Mouse (Mus musculus) ES-CJ7 (cell line): ENCODE measurements around the gene Alg9.

ENCODE experiments used
- DNase-seq: peaks from one replicate; pipeline ENCODE4 v3.0.0; 2011; ENCODE audit warnings: low read depth, low spot score

The Alg9 gene

DNA sequence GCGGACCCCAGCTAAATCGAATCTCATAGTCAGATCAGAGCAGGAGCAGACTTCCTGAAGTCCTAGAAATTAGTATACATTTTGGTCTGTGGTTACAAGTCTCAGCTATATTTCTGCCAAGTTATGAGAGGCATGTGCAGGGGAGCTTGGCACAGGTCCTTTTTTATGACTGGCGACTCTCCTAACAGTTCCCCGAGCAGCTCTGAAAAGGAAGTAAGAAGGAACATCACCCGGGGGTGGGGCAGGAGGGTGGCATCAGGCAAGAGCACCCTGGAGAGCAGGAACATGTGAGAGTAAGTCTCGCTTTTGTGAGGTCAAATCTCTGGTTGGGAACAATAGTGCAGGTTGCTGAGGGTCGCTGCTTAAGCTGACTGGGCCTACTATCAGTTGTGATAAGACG, 75.9 kb downstream of the Alg9 start:
- no peak for DNase-seq

DNA sequence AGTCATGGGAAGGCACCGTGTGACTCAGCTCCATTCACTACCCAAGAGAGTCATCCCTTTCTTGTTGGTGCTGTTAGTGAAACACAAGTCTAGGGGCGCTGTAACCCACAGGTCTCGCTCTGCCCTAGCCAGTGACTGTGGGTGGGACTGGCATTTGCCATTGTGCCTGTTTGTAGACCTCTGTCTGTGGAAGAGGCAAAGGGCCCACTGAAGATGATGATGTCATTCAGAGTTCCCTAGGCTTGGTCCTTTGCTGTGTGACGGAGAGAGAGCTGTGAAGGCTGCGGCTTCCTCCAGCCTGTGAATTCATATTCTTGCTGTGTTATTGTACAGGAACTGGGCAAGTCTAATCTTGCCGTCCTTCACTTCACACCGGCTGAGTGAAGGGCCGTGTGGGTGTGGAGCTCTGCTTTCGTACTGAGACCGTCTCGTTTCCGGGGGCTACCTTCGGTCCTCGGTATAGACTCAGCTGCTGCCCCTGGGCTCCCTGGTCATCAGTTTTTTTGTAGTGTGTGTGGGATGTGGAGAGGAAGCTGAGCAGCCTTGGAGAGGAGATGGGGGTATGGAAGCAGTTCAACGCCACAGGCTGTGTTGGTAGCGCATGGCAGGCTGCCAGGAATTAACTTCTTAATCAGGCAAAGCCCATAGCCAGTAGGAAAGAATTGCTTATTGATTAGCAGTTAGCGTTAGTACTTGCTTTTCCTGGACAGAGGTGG, 78.0 kb downstream of the Alg9 start:
- DNase-seq, result peak; percentile 19

DNA sequence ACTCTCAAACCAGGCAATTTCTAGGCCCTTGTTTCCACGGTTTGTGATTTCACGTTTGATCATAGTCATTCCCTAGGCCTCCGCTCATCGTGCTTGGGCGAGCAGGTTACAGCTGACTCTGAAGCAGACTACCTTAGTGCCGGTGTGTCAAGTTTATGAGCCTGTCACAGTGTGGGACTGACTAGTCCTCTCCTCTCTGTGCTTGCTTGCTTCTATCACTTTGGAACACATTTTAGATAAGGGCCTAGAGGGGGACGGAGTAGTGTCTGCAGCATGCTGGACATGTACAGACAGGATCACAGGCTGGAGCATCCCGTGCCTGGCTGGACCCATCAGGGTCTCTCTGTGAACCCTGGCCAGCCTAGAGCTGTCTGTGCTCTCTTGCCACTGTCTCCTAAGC, 79.6 kb downstream of the Alg9 start:
- no peak for DNase-seq

DNA sequence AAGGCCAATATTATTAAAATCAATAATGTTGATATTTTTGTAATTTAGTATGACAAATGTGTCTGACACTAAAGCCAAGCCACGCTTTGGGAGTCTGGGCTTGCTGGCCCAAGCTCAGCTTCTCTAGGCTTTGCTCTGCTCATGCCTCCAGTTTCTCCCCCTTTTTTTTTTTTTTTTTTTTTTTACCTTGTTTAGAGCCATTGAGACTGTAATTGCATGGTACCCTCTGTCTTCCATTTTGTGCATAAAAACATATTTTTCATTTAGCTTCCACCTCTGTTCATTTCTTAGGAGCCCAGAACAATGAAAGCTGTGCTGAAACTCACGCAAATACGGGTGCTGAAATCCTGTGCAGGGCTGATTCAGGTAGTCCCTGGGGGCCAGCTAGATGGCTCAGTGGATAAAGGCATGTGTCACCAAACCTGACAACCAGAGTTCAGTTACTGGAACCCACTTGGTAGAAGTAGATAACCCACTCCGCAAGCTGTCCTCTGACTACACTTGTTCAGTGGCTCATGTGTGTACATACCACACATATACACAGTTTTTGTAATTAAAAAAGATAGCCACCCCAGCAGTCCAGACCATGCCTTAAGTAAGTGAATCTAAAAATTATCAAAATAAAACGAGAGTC, 80.4 kb downstream of the Alg9 start:
- DNase-seq, result no peak

DNA sequence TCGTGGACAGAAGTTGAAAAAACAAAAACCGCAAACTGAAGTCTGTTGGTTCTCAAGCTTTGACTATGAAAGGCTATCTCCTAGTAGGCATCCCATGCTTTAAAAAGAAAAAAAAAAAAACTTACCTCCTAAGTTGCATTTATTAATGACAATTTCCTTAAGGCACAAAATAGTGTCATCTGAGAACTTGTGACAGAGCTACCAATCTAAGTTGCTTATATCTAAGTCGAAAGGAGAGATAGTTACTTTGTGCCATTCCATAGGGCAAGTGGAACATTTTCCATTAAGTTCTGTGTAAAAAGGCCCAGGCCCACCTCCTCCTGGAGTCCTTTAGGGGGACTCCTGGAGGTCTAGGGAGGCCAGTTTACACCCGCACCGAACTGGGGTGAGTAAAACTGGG, 81.0 kb downstream of the Alg9 start:
- DNase-seq, result no peak

DNA sequence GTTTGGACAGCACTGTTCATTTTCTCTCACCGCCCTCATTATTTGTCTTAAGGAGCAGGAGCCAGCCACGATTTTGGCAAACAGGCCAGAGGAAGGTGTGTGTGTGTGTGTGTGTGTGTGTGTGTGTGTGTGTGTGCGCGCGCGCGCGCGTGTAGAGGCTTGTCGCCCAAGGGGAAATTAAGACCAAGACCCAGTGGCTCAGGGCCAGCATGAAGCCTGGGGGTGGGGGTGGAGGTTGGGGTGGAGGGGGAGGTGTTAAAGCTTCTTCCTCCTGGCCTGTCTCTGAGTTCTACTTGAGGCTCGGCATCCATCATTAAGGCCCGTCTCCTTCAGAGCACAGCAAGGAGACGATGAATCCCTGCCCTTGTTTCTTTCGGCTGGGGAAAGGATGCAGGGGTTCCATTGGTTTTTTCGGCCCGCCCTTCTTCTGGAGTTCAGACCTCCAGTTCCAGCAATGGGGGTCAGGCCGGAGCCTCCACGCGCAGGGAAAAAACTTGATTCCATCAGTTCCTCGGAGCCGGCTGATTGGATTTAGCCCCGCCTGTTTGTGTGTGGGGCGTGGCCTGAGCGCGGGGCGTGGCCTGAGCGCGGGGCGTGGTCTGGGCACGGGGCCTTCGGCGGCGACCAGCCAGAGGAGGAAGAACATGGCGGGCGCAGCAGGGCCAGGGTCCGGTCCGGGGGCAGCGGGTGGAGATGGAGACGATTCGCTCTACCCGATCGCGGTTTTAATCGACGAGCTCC, 81.7 kb downstream of the Alg9 start:
- peak; percentile 90 for DNase-seq

DNA sequence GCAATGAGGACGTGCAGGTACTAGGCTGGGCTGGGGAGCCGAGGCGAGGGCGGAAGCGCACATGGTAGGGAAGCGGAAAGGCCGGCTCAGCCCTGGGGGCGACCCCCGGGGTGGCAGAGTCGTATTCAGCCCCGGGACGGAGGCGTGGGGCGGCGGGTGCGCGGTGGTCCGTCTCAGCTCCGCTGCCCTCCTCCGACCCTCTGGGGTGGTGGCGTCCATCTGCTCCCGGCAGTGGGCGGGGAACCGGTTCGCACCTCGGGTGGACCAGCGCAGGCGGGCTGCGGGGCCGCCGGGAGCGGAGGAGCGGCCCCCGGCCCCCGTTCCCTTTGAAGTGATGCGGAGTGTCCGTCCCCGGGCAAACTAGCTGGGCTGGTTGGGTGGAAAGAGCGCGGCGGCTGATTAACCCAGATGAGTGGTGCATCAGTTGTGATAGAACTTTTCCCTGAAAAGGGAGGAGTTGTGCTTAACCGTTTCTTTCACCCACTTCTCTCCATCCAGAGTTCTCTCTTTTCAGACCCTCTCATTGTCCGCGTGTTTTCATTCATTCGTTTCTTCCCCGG, 82.3 kb downstream of the Alg9 start:
- DNase-seq, result no peak

DNA sequence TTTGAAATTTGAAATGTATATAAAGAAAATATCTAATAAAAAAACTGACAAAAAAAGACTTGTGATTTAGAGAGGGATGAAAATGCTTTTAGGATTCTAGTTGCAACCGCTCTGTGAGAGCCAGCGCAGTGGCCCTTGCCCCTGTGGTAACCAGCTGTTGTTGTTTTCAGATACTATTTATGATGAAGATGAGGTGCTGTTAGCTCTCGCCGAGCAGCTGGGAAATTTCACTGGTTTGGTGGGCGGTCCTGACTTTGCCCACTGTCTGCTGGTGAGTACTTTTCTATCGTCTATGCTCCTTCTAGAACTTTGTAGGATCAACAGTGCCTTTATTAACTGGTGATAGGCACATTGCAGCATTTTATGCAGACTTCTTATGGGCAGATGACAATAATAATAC, 83.9 kb downstream of the Alg9 start:
- DNase-seq, result no peak

DNA sequence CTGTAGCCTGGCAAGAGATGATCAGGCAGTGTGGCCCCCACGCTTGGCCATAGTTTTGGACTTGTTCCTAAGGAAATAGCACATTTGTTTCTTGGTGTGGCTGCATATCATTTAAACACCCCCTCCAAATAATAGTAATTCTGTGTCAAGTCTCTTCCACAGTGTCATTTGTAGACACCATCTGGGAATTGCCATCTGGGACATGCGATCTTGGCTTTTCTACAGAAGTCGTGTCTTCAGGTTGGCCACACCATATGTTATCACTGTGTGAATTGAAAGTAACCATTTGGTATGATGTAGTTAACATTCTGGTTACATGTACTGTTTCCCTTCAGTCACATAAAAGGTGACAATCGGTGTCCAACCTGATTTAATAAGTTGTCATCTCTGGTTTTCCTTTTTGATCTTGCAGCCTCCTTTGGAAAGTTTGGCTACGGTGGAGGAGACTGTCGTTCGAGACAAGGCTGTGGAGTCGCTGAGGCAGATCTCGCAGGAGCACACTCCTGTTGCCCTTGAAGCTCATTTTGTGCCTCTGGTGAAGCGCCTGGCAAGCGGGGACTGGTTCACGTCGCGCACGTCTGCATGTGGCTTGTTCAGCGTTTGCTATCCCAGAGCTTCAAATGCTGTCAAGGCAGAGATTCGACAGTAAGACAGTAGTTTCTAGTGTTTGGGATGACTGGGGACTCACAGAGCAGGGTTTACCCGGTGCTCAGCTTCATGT, 86.5 kb downstream of the Alg9 start:
- DNase-seq, result no peak

DNA sequence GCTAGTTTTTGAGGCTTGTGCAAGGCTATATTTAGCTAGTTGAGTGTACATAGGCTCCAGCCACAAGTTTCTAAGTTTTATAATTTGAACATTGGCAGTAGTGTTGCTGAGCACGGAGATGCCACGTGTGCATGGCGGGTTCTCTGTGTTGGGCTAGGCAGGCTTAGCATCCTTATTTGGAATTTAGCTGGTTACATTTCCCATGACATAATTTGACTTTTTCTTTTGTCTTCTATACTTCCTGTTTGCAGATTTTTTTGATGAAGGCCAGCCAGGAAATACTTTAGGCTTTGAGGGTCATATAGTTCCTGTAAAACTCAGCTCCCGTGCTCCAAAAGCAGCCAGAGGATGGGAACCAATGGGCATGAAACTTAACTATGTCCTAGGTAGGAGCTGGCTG, 89.0 kb downstream of the Alg9 start:
- no peak for DNase-seq

DNA sequence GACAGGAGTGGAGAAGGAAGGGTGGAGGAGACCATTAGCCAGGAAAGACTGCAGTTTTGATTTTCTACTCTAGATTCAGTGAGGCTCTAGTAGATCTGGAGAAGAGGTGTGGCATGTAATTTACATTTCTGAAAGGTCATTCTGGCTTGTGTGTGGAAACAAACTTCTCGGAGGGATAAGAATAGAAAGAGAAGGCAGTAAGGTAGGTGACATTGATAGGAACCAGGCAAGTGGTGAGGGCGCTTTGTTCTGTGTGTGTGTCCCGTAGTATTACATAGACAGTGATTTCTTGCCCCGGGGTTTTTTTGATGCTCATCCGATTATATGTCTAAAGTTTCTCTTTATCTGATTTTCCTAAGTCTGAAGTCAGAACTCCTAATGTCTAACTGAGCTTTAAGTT, 90.1 kb downstream of the Alg9 start:
- DNase-seq, result no peak

DNA sequence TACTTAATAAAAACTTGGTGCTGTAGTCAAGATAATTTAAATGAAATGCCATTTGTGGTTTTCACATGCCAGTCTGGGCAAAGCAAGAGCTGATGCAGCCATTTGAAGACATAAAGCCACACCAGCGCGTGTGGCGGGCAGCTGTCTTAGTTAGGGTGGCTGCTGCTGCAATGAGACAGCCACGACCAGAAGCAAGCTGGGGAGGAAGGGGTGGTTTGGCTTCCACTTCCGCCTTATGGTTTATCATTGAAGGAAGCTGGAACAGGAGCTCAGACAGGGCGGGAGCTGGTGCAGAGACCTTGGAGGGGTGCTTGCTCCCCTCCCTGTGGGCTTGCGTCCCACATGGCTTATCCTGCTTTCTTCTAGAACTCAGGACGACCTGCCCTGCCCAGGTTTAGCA, 91.0 kb downstream of the Alg9 start:
- DNase-seq, result no peak

DNA sequence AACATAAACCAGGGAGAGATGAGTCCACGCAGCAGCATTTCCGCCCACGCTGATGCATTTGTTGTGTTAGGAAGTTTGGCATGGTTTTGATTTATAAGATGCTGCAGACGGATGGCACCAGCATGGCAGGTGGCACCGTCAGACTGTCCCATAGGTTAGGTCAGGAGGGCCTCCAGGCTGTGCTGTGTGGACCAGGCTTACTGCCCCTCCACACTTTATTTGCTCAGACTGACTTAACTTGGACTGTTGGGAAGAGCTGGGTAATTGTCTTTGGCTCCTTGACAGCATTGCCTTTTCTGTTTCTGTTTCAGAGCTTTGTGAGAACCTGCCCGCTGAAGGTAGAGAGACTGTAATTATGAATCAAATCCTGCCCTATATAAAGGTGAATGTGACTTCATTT, 92.2 kb downstream of the Alg9 start:
- no peak for DNase-seq

DNA sequence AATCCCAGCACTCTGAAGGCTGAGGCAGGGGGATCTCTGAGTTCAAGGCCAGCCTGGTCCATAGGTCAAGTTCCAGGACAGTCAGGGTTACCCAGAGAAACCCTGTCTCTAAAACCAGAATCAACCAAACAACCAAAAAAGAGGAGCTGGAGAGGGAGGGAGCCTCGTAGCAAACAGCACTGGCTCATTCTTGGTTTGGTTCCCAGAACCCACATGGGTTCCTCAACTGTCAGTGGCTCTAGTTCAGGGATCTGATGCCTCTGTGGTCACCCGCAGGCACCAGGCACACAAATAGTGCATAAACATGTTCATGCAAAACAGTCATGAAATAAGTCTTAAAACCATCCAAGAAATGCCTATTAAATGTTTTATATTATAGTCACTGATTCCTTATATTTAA, 93.4 kb downstream of the Alg9 start:
- no peak for DNase-seq

DNA sequence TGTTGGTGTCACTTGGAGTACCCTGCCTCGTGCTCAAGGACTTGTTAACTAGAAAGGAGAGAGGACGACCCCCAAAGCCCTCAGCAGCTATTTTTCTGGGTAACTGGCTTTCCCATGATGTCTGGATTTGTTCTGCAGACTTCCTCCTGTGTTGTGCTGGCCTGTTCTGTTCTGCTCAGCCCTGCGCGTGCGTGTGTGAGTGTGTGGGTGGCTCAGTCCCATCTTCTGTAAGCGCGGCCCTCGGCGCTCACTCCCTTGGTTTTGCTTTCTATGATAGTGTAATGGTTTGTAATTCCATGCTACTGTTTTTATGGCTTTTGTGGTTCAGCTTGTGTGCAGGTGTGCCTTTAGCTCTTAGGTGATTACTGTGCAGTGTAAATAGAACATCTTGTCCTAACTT, 98.4 kb downstream of the Alg9 start:
- DNase-seq, result no peak

DNA sequence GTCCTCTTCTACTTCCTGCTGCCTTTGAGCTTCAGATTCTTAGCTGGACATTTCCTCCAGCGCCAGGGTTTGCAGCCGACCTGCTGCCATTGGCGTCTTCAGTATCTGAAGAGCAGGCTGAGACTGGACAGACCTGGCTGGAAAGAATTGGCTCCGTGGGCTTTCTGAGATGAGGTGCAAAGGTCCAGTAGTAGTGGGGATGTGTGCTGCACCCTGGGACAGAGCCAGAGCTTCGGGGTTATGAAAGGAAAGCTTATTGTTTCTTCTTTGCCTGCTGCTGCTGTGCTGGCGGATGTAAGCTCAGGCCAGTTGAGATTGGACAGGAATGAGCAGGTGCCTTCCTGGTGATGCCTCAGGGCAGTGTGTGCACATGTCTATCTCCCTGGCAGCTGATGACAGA, 99.2 kb downstream of the Alg9 start:
- DNase-seq, result no peak

DNA sequence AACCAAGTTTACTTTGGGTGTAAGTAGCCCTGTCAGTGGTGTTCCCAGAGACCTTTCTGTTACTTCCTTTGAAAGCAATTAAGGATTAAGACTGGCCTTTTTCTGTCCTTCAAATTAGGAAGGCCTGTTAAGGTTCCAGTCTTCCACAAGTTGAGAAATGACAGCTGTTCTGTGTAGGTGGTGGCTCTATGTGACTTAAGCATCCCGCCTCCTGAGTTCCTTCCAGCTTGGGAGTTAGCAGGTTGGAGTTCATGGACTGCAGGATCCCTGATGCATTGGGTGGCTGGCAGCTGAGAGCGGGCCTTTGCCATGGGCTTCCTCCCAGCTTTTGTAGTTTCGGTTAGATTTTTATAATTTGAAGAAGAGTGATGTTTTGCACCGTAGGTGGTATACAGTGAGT, 100.7 kb downstream of the Alg9 start:
- DNase-seq, result no peak

DNA sequence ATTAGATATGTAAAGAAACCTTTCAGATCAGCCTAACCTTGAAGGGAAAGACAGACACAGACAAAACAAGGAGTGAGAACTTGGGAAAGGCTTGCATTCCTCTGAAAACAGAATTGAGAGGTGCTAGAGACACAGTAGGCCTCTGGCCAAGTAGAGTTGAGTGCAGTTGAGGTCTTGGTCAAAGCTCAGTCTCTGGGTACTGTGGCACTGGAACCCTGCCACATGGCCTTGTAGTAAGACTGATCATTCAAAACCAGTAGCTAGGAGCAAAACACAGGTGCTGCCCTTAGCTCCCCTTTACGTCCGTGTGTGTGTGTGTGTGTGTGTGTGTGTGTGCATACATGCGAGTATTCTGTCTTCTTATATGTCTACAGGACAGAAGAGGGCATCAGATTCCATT, 101.5 kb downstream of the Alg9 start:
- no peak for DNase-seq

DNA sequence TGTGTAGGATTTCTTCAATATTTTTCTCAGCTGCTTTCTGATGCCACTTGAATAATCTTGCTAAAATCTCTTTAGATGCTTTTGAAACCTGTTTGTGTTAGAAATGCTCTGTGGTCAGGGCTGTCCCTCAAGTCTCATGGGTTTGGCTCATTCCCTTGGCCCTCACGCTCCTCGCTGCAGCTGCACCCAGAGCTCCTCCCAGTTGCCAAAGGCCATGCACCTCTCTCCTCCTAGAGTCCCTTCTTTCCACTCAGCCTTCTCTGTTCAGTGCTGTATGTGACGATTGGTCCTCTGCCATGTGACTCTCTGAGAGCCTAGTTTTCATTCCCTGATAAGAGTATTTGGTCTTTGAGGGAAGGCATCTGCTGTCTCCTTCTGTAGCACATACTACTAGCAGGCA, 102.6 kb downstream of the Alg9 start:
- DNase-seq, result no peak

DNA sequence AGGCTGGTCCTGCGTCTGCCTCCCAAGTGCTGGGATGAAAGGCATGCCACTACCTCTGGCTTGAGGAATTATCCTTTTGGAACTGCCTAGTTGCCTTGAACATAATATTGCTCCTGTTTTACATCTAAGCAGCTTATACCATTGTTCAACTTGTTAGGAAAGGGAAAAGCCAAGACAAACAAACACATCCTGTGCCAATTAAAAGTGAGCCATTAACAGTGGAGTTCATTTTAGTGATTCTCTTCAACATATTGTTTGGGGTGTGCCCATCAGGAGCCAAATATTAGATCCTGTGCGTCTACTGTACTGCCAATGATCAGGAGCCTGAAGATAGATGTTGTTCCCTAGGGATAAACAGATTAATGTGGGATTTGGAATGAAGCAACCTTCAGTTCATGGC, 107.4 kb downstream of the Alg9 start:
- no peak for DNase-seq

DNA sequence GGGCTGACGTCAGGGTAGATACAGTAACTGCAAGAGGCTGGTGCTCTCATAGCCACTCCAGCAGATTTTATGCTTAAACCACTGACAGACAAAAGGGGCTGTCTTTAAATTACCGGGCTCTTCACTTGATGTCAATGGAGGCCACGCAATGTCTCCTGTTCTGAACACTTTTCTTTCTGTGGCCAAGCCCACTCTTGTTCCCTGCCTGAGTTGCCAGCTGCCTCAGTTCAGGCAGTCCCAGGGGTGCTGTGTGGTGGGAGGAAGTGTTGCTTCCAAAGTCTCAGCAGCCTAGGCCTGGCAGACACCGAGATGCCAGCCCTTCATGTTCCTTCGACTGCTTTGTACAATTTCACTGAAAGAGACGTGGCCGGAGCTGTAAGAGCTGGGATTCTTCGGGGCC, 109.3 kb downstream of the Alg9 start:
- no peak for DNase-seq
